Mouse (Mus musculus) CH12.LX (cell line): ENCODE results near the gene Rbm44.

Experiments
- BHLHE40 ChIP-seq: IDR thresholded peaks from 2 replicates; pipeline ENCODE4 v1.6.1; 2011; ENCODE audit warnings: mild to moderate bottlenecking, low read depth, low read length, improper control_type of control experiment
- CTCF ChIP-seq, 2 experiments: IDR thresholded peaks in 1 of 2; conservative IDR thresholded peaks in 1 of 2; 2 replicates each; pipeline ENCODE4 v1.5.1; 2011 to 2012; ENCODE audit warnings: low read depth in 2 of 2, low read length in 2 of 2, improper control_type of control experiment in 1 of 2, inconsistent platforms in 1 of 2, mild to moderate bottlenecking in 1 of 2, moderate library complexity in 1 of 2
- EP300 ChIP-seq: IDR thresholded peaks from 2 replicates; pipeline ENCODE4 v1.6.1; 2011; ENCODE audit warnings: low read length, improper control_type of control experiment
- HCFC1 ChIP-seq: IDR thresholded peaks from 2 replicates; pipeline ENCODE4 v1.6.1; 2012; ENCODE audit warnings: low read depth, mild to moderate bottlenecking, inconsistent platforms, low read length, improper control_type of control experiment
- JUN ChIP-seq: IDR thresholded peaks from 2 replicates; pipeline ENCODE4 v1.6.1; 2011; ENCODE audit warnings: low read depth, mild to moderate bottlenecking, low read length, improper control_type of control experiment, moderate library complexity; ENCODE audit not compliant: insufficient read depth
- MEF2A ChIP-seq: IDR thresholded peaks from 2 replicates; pipeline ENCODE4 v1.6.1; 2014; ENCODE audit warnings: low read depth, mild to moderate bottlenecking, inconsistent platforms, low read length, improper control_type of control experiment, borderline replicate concordance
- NELFE ChIP-seq: IDR thresholded peaks from 2 replicates; pipeline ENCODE4 v1.6.1; 2011; ENCODE audit warnings: low read depth, low read length, improper control_type of control experiment
- POLR2A ChIP-seq: IDR thresholded peaks from 2 replicates; pipeline ENCODE4 v1.6.1; 2011; ENCODE audit warnings: low read depth, mild to moderate bottlenecking, improper control_type of control experiment, low read length

- TF ChIP-seq MEF2A (no peak), CTCF (conservative IDR thresholded peaks at IDR 0.05 in 1 of 2, IDR thresholded peaks at IDR 0.05 in 1 of 2; ENCODE audit: low read depth in 2 of 2, low read length in 2 of 2) (no peak), HCFC1 (no peak), EP300 (no peak), JUN (no peak), BHLHE40 (no peak), POLR2A (no peak), NELFE (no peak)
These were observed 38.4 kb downstream of the Rbm44 start for GRCm38 (mm10) chr1:91183305-91183704.
